Mouse (Mus musculus) intestine, embryonic 14.5 days (tissue): ENCODE results near the gene Creb5. TPM values are rescaled to one million over a fixed set of nuclear protein-coding genes. Genes with fewer than 3 reads are reported as not detected.

ENCODE experiments used
- ATAC-seq: fragments of 200-750 bp; cut with Nextera tagmentation; replicated peaks from 2 replicates; pipeline ENCODE4 v1.8.0; 2017; ENCODE audit warnings: low read depth, moderate number of reproducible peaks, moderate TSS enrichment, moderate library complexity; ENCODE audit not compliant: low FRiP score, low TSS enrichment
- DNase-seq: peaks from one replicate; pipeline ENCODE4 v3.0.0-alpha.2; 2018; ENCODE audit warnings: low spot score
- H3K27ac ChIP-seq: fragments of 300-500 bp; sonication (generic); 2 replicates; pipeline ENCODE4 v1.5.1; 2014; ENCODE audit warnings: low read depth, mild to moderate bottlenecking, control low read depth
- H3K27me3 ChIP-seq: fragments of 300-500 bp; sonication (generic); replicated peaks from 2 replicates; pipeline ENCODE4 v1.6.1; 2014; ENCODE audit warnings: low read length, control low read depth; ENCODE audit not compliant: control insufficient read depth, insufficient read depth
- H3K36me3 ChIP-seq: fragments of 300-500 bp; sonication (generic); 2 replicates; pipeline ENCODE4 v1.6.1; 2014; ENCODE audit warnings: low read length, control low read depth; ENCODE audit not compliant: control insufficient read depth, insufficient read depth
- H3K4me1 ChIP-seq: fragments of 300-500 bp; sonication (generic); replicated peaks from 2 replicates; pipeline ENCODE4 v1.6.1; 2014; ENCODE audit warnings: low read length, control low read depth, mixed read lengths; ENCODE audit not compliant: control insufficient read depth, insufficient read depth
- H3K4me2 ChIP-seq: fragments of 300-500 bp; sonication (generic); 2 replicates; pipeline ENCODE4 v1.6.1; 2014; ENCODE audit warnings: low read length
- H3K4me3 ChIP-seq: fragments of 300-500 bp; sonication (generic); 2 replicates; pipeline ENCODE4 v1.5.1; 2014; ENCODE audit warnings: low read depth, low read length, control low read depth, mixed read lengths
- H3K9ac ChIP-seq: fragments of 300-500 bp; sonication (generic); 2 replicates; pipeline ENCODE4 v1.6.1; 2014; ENCODE audit warnings: mild to moderate bottlenecking, low read length
- H3K9me3 ChIP-seq: fragments of 300-500 bp; sonication (generic); 2 replicates; pipeline ENCODE4 v1.6.1; 2016; ENCODE audit warnings: low read length, control low read depth; ENCODE audit not compliant: control insufficient read depth
- WGBS: fragments of 180-500 bp; shearing (Covaris S2); extraction: QIAGEN DNeasy Blood & Tissue Kit; methylation state at CpG from one replicate; pipeline ENCODE4 v1.1.7; 2014; 5-methylcytosine and 5-hydroxymethylcytosine counted together
- polyA plus RNA-seq: library from polyadenylated mRNA; unstranded; fragments of >200 nt; fragmentation: Nextera tagmentation; extraction: Ambion mirVana; gene quantifications from 2 replicates; pipeline ENCODE4 v1.2.1, GENCODE M21; 2014

Creb5 gene
- polyA plus RNA-seq, 1 experiment from 2014 or later: 5.3 TPM

GRCm38 (mm10) chr6:53497904-53498536, 210.9 kb downstream of the Creb5 start:
- Histone ChIP-seq H3K4me3 (no peak overlapping the region), H3K4me2 (no peak overlapping the region), H3K4me1 (no peaks in the 10 kb centered on the region), H3K27me3 (no peaks in the 10 kb centered on the region), H3K9me3 (no peaks in the 10 kb centered on the region), H3K27ac (no peak overlapping the region), H3K36me3 (no peaks in the 10 kb centered on the region), H3K9ac (no peak overlapping the region)
- ATAC-seq: no peak
- peak; percentile 40 for DNase-seq
- 73% methylated on average over 10 of the region's 10 CpGs for WGBS

GRCm38 (mm10) chr6:53499621-53500295, 212.7 kb downstream of the Creb5 start:
- H3K4me2 ChIP-seq: no peak overlapping the region
- ATAC-seq (no peak), DNase-seq (peak; percentile 27)
- 88% methylated on average over 8 of the region's 8 CpGs for WGBS
- H3K27me3 ChIP-seq: no peaks in the 10 kb centered on the region
- no peaks in the 10 kb centered on the region for H3K9me3 ChIP-seq
- no peak overlapping the region for H3K9ac ChIP-seq
- no peak overlapping the region for H3K27ac ChIP-seq
- H3K4me3 ChIP-seq: no peak overlapping the region
- H3K36me3 ChIP-seq: no peaks in the 10 kb centered on the region
- H3K4me1 ChIP-seq: no peaks in the 10 kb centered on the region

- Histone ChIP-seq H3K27me3 (no peaks in the 10 kb centered on the region), H3K4me1 (no peaks in the 10 kb centered on the region), H3K9me3 (no peaks in the 10 kb centered on the region), H3K36me3 (no peaks in the 10 kb centered on the region), H3K9ac (no peak overlapping the region), H3K4me2 (no peak overlapping the region), H3K27ac (no peak overlapping the region), H3K4me3 (no peak overlapping the region)
- ATAC-seq: no peak
- DNase-seq: peak; percentile 15
- 78% methylated on average over 1 of the region's 1 CpGs for WGBS
Measured at GRCm38 (mm10) chr6:53501236-53501635, 214.2 kb downstream of the Creb5 start.

GRCm38 (mm10) chr6:53506947-53507564, 220.0 kb downstream of the Creb5 start:
- no peaks in the 10 kb centered on the region for H3K4me1 ChIP-seq
- no peaks in the 10 kb centered on the region for H3K36me3 ChIP-seq
- no peaks in the 10 kb centered on the region for H3K9me3 ChIP-seq
- H3K9ac ChIP-seq: no peak overlapping the region
- ATAC-seq: no peak
- no peaks in the 10 kb centered on the region for H3K27me3 ChIP-seq
- peak; percentile 28 for DNase-seq
- no peak overlapping the region for H3K27ac ChIP-seq
- no peak overlapping the region for H3K4me3 ChIP-seq
- no peak overlapping the region for H3K4me2 ChIP-seq
- WGBS: 79% methylated on average over 3 of the region's 3 CpGs

- Histone ChIP-seq H3K4me3 (no peak overlapping the region), H3K4me2 (no peak overlapping the region), H3K4me1 (no peaks in the 10 kb centered on the region), H3K27me3 (no peaks in the 10 kb centered on the region), H3K36me3 (no peaks in the 10 kb centered on the region), H3K9me3 (no peaks in the 10 kb centered on the region), H3K9ac (no peak overlapping the region), H3K27ac (no peak overlapping the region)
- ATAC-seq (no peak), DNase-seq (peak; percentile 24)
- 82% methylated on average over 3 of the region's 3 CpGs for WGBS
Measured at GRCm38 (mm10) chr6:53508847-53509494, 221.9 kb downstream of the Creb5 start.

- DNase-seq: no peak
- no peaks in the 10 kb centered on the region for H3K9me3 ChIP-seq
- 67% methylated on average over 7 of the region's 7 CpGs for WGBS
- no peaks in the 10 kb centered on the region for H3K27me3 ChIP-seq
- ATAC-seq: no peak
- H3K27ac ChIP-seq: no peak overlapping the region
- H3K4me3 ChIP-seq: no peak overlapping the region
- no peaks in the 10 kb centered on the region for H3K36me3 ChIP-seq
- H3K9ac ChIP-seq: no peak overlapping the region
- no peaks in the 10 kb centered on the region for H3K4me1 ChIP-seq
- no peak overlapping the region for H3K4me2 ChIP-seq
Measured at GRCm38 (mm10) chr6:53510005-53510404, 222.9 kb downstream of the Creb5 start.

GRCm38 (mm10) chr6:53512226-53512625, 225.2 kb downstream of the Creb5 start:
- WGBS: 81% methylated on average over 8 of the region's 8 CpGs
- Histone ChIP-seq H3K27me3 (no peaks in the 10 kb centered on the region), H3K36me3 (no peaks in the 10 kb centered on the region), H3K9ac (no peak overlapping the region), H3K4me3 (no peak overlapping the region), H3K4me1 (no peaks in the 10 kb centered on the region), H3K4me2 (no peak overlapping the region), H3K27ac (no peak overlapping the region), H3K9me3 (no peaks in the 10 kb centered on the region)
- ATAC-seq (no peak), DNase-seq (no peak)

- H3K27ac ChIP-seq: no peak overlapping the region
- no peak overlapping the region for H3K9ac ChIP-seq
- 81% methylated on average over 2 of the region's 2 CpGs for WGBS
Measured at GRCm38 (mm10) chr6:53513380-53513779, 226.3 kb downstream of the Creb5 start.

More at GRCm38 (mm10) chr6:53513380-53513779, 226.3 kb downstream of the Creb5 start:
- Histone ChIP-seq H3K4me2 (no peak overlapping the region), H3K27me3 (no peaks in the 10 kb centered on the region), H3K4me3 (no peak overlapping the region), H3K4me1 (no peaks in the 10 kb centered on the region), H3K9me3 (no peaks in the 10 kb centered on the region), H3K36me3 (no peaks in the 10 kb centered on the region)
- DNase-seq: no peak
- ATAC-seq: no peak
